Mouse (Mus musculus) MEL (cell line): ENCODE measurements at regions not wholly inside any gene's neighbourhood (a gene's known extent, or its start where the extent isn't known, plus 50 kb on each side); places are given as distances from the start of the nearest gene placed in this dataset.

Experiments
- DNase-seq: peaks from one replicate; pipeline ENCODE4 v3.0.0; 2011; ENCODE audit warnings: low read depth, low spot score
- H3K27ac ChIP-seq: 2 replicates; pipeline ENCODE4 v1.5.1; 2012; ENCODE audit warnings: low read depth, mild to moderate bottlenecking, control low read depth, low read length, moderate library complexity; ENCODE audit not compliant: control insufficient read depth
- H3K27me3 ChIP-seq, 2 experiments: fragments of 150-350 bp in 1 of 2; sonication (generic) in 1 of 2; 2 replicates each; pipeline ENCODE4 v1.6.1; 2012; ENCODE audit warnings: low read length in 2 of 2, mild to moderate bottlenecking in 2 of 2, improper control_type of control experiment in 1 of 2, moderate library complexity in 1 of 2; ENCODE audit not compliant: insufficient read depth in 2 of 2, control insufficient read depth in 1 of 2
- H3K36me3 ChIP-seq, 2 experiments: 2 replicates each; pipeline ENCODE4 v1.6.1; 2012 to 2014; ENCODE audit warnings: low read length in 2 of 2, improper control_type of control experiment in 1 of 2, inconsistent platforms in 1 of 2, mild to moderate bottlenecking in 1 of 2; ENCODE audit not compliant: insufficient read depth in 2 of 2, control insufficient read depth in 1 of 2
- H3K4me1 ChIP-seq, 2 experiments: fragments of 150-350 bp in 1 of 2; sonication (generic) in 1 of 2; 2 replicates each; pipeline ENCODE4 v1.6.1; 2012; ENCODE audit warnings: low read length in 2 of 2, improper control_type of control experiment in 1 of 2, mild to moderate bottlenecking in 1 of 2; ENCODE audit not compliant: insufficient read depth in 2 of 2, control insufficient read depth in 1 of 2
- H3K4me3 ChIP-seq, 2 experiments: fragments of 150-350 bp in 1 of 2; sonication (generic) in 1 of 2; 2 replicates each; pipeline ENCODE4 v1.5.1; 2012; ENCODE audit warnings: low read depth in 2 of 2, low read length in 2 of 2, mild to moderate bottlenecking in 2 of 2, moderate library complexity in 2 of 2, control low read depth in 1 of 2, improper control_type of control experiment in 1 of 2; ENCODE audit not compliant: control insufficient read depth in 1 of 2, insufficient read depth in 1 of 2
- H3K79me2 ChIP-seq: 2 replicates; pipeline ENCODE4 v1.6.1; 2012; ENCODE audit warnings: mild to moderate bottlenecking, low read length, moderate library complexity; ENCODE audit not compliant: control insufficient read depth, poor library complexity, insufficient read depth
- H3K9ac ChIP-seq: 2 replicates; pipeline ENCODE4 v1.6.1; 2012; ENCODE audit warnings: low read depth, mild to moderate bottlenecking, control low read depth, low read length, moderate library complexity; ENCODE audit not compliant: control insufficient read depth, poor library complexity, severe bottlenecking
- H3K9me3 ChIP-seq: fragments of 150-350 bp; sonication (generic); replicated peaks from 2 replicates; pipeline ENCODE4 v1.6.1; 2012; ENCODE audit warnings: mild to moderate bottlenecking, low read length, improper control_type of control experiment, moderate library complexity; ENCODE audit not compliant: insufficient read depth
- BHLHE40 ChIP-seq: IDR thresholded peaks from 2 replicates; pipeline ENCODE4 v1.6.1; 2012; ENCODE audit warnings: low read depth, mild to moderate bottlenecking, inconsistent platforms, low read length, improper control_type of control experiment, borderline replicate concordance
- CHD1 ChIP-seq: IDR thresholded peaks from 2 replicates; pipeline ENCODE4 v1.6.1; 2012; ENCODE audit warnings: low read depth, mild to moderate bottlenecking, inconsistent platforms, low read length, improper control_type of control experiment
- CHD2 ChIP-seq: IDR thresholded peaks from 2 replicates; pipeline ENCODE4 v1.6.1; 2011; ENCODE audit warnings: low read length, improper control_type of control experiment
- CTCF ChIP-seq, 3 experiments: IDR thresholded peaks in 2 of 3; conservative IDR thresholded peaks in 1 of 3; 2 replicates each; pipeline ENCODE4 v1.5.1; 2011 to 2012; ENCODE audit warnings: low read length in 3 of 3, low read depth in 2 of 3, mild to moderate bottlenecking in 2 of 3, improper control_type of control experiment in 1 of 3, inconsistent platforms in 1 of 3, mixed read lengths in 1 of 3, moderate library complexity in 1 of 3; ENCODE audit not compliant: control insufficient read depth in 1 of 3, insufficient read depth in 1 of 3, poor library complexity in 1 of 3, severe bottlenecking in 1 of 3
- E2F4 ChIP-seq: IDR thresholded peaks from 2 replicates; pipeline ENCODE4 v1.6.1; 2011; ENCODE audit warnings: low read depth, low read length, improper control_type of control experiment, borderline replicate concordance
- EP300 ChIP-seq, 2 experiments: IDR thresholded peaks; 2 replicates each; pipeline ENCODE4 v1.6.1; 2011; ENCODE audit warnings: improper control_type of control experiment in 2 of 2, low read length in 2 of 2, low read depth in 1 of 2, mild to moderate bottlenecking in 1 of 2
- ETS1 ChIP-seq: IDR thresholded peaks from 2 replicates; pipeline ENCODE4 v1.6.1; 2012; ENCODE audit warnings: low read depth, mild to moderate bottlenecking, inconsistent platforms, low read length, improper control_type of control experiment, moderate library complexity
- GABPA ChIP-seq: IDR thresholded peaks from 2 replicates; pipeline ENCODE4 v1.6.1; 2012; ENCODE audit warnings: low read depth, mild to moderate bottlenecking, inconsistent platforms, low read length, improper control_type of control experiment, moderate library complexity
- JUND ChIP-seq: IDR thresholded peaks from 2 replicates; pipeline ENCODE4 v1.6.1; 2011; ENCODE audit warnings: low read depth, mild to moderate bottlenecking, improper control_type of control experiment, low read length
- MAFK ChIP-seq: IDR thresholded peaks from 2 replicates; pipeline ENCODE4 v1.6.1; 2011; ENCODE audit warnings: low read depth, mild to moderate bottlenecking, low read length, improper control_type of control experiment, borderline replicate concordance
- MAX ChIP-seq: IDR thresholded peaks from 2 replicates; pipeline ENCODE4 v1.6.1; 2011; ENCODE audit warnings: low read length, improper control_type of control experiment
- MAZ ChIP-seq: IDR thresholded peaks from 2 replicates; pipeline ENCODE4 v1.6.1; 2012; ENCODE audit warnings: low read depth, mild to moderate bottlenecking, inconsistent platforms, low read length, improper control_type of control experiment
- MEF2A ChIP-seq: IDR thresholded peaks from 2 replicates; pipeline ENCODE4 v1.6.1; 2014; ENCODE audit warnings: low read depth, mild to moderate bottlenecking, inconsistent platforms, low read length, improper control_type of control experiment; ENCODE audit not compliant: poor library complexity, insufficient replicate concordance, severe bottlenecking; ENCODE audit errors: extremely low read depth
- MYC ChIP-seq: IDR thresholded peaks from 2 replicates; pipeline ENCODE4 v1.6.1; 2011; ENCODE audit warnings: low read depth, mild to moderate bottlenecking, low read length, improper control_type of control experiment, moderate library complexity
- NRF1 ChIP-seq: IDR thresholded peaks from 2 replicates; pipeline ENCODE4 v1.6.1; 2014; ENCODE audit warnings: low read depth, mild to moderate bottlenecking, inconsistent platforms, low read length, improper control_type of control experiment, moderate library complexity; ENCODE audit not compliant: poor library complexity, insufficient read depth, severe bottlenecking
- SIN3A ChIP-seq: IDR thresholded peaks from 2 replicates; pipeline ENCODE4 v1.6.1; 2012; ENCODE audit warnings: low read length, improper control_type of control experiment, inconsistent platforms
- SMC3 ChIP-seq: IDR thresholded peaks from 2 replicates; pipeline ENCODE4 v1.6.1; 2011; ENCODE audit warnings: low read depth, low read length, improper control_type of control experiment
- TBP ChIP-seq: IDR thresholded peaks from 2 replicates; pipeline ENCODE4 v1.8.0; 2011; ENCODE audit warnings: low read depth, low read length, improper control_type of control experiment
- TCF12 ChIP-seq: IDR thresholded peaks from 2 replicates; pipeline ENCODE4 v1.6.1; 2014; ENCODE audit warnings: low read depth, mild to moderate bottlenecking, inconsistent platforms, low read length, improper control_type of control experiment, moderate library complexity
- UBTF ChIP-seq: IDR thresholded peaks from 2 replicates; pipeline ENCODE4 v1.6.1; 2012; ENCODE audit warnings: low read depth, mild to moderate bottlenecking, inconsistent platforms, low read length, improper control_type of control experiment, moderate library complexity, borderline replicate concordance; ENCODE audit not compliant: insufficient read depth
- USF2 ChIP-seq, 2 experiments: IDR thresholded peaks; 2 replicates each; pipeline ENCODE4 v1.6.1; 2011 to 2012; ENCODE audit warnings: improper control_type of control experiment in 2 of 2, low read length in 2 of 2, borderline replicate concordance in 1 of 2, inconsistent platforms in 1 of 2, low read depth in 1 of 2, mild to moderate bottlenecking in 1 of 2; ENCODE audit not compliant: insufficient read depth in 1 of 2
- ZKSCAN1 ChIP-seq: IDR thresholded peaks from 2 replicates; pipeline ENCODE4 v1.6.1; 2012; ENCODE audit warnings: low read depth, mild to moderate bottlenecking, inconsistent platforms, low read length, improper control_type of control experiment, moderate library complexity
- ZNF384 ChIP-seq: IDR thresholded peaks from 2 replicates; pipeline ENCODE4 v1.6.1; 2012; ENCODE audit warnings: low read depth, mild to moderate bottlenecking, inconsistent platforms, low read length, improper control_type of control experiment

DNA sequence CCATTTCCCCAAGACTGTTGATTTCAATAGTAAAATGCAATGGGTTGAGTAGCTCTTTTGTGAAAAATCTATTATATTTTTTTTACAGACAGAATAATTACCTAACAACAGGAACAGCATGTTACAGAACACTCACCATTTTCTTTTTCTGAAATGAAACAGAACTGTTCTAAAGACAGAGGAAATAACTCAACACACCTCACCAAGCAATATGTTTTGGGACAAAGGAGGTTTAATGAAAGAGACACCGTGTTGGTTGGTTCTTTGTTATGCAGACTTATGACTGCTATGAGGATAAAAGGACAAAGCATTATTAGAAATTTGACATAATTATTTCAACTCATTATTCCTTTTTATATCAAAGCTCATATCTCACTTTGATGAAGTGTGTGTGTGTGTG, 866.8 kb downstream of the Flrt2 start:
- Histone ChIP-seq H3K27me3 (no peaks in the 10 kb centered on the region), H3K9me3 (no peaks in the 10 kb centered on the region), H3K27ac (no peak overlapping the region), H3K79me2 (no peaks in the 10 kb centered on the region), H3K4me1 (no peaks in the 10 kb centered on the region), H3K36me3 (no peaks in the 10 kb centered on the region), H3K9ac (no peak overlapping the region), H3K4me3 (no peak overlapping the region)
- TF ChIP-seq CHD2 (no peak), TBP (no peak), MYC (no peak), EP300 (IDR thresholded peaks at IDR 0.05; ENCODE audit: low read depth in 1 of 2, low read length in 2 of 2) (no peak), MEF2A (no peak), TCF12 (no peak), NRF1 (no peak), SIN3A (no peak), CTCF (IDR thresholded peaks at IDR 0.05 in 2 of 3, conservative IDR thresholded peaks at IDR 0.05 in 1 of 3; ENCODE audit: control insufficient read depth in 1 of 3, insufficient read depth in 1 of 3, low read depth in 2 of 3, low read length in 3 of 3, poor library complexity in 1 of 3, severe bottlenecking in 1 of 3) (no peak), GABPA (no peak), MAFK (no peak), UBTF (no peak), E2F4 (no peak), JUND (no peak), ETS1 (no peak), CHD1 (no peak), MAZ (no peak), MAX (no peak), SMC3 (no peak)
- DNase-seq: no peak

DNA sequence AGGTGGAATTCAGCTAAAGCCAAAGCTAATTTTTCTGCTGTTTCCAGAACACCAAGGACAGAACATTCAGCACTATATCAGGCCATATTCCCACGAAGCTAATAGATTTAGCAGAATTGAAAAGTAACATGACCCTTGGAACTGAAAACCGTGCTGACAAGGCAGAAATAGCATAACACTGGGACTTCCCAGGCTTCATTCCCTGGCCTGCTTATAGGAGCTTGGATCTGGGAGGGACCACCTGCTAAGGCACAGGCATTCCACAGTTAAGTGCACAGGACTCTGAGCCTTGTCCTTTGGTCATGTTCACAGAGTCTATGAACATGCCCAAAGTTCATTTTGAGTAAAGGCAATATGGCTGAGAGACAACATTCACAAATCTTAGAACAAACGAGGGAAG, 902.8 kb downstream of the Flrt2 start:
- no peak overlapping the region for H3K27ac ChIP-seq
- H3K9me3 ChIP-seq: no peaks in the 10 kb centered on the region
- no peaks in the 10 kb centered on the region for H3K27me3 ChIP-seq
- H3K4me1 ChIP-seq: no peaks in the 10 kb centered on the region
- no peaks in the 10 kb centered on the region for H3K79me2 ChIP-seq
- H3K9ac ChIP-seq: no peak overlapping the region
- DNase-seq: no peak
- no peak for TF ChIP-seq ZNF384
- TF ChIP-seq ETS1: no peak
- no peak for TF ChIP-seq MAX
- TF ChIP-seq ZKSCAN1: no peak
- TF ChIP-seq USF2 (IDR thresholded peaks at IDR 0.05; ENCODE audit: borderline replicate concordance in 1 of 2, insufficient read depth in 1 of 2, low read depth in 1 of 2, low read length in 2 of 2): no peak
- no peak for TF ChIP-seq BHLHE40
- TF ChIP-seq TCF12: no peak
- no peak overlapping the region for H3K4me3 ChIP-seq
- no peaks in the 10 kb centered on the region for H3K36me3 ChIP-seq
